Mouse (Mus musculus) splenic B cell, adult 2 months (primary cell): ENCODE results near the gene Ncoa3.
A peak's percentile ranks its signal among the peaks of the same experiment; 100 is the strongest.

Experiments
- DNase-seq: peaks from one replicate; pipeline ENCODE4 v3.0.0-alpha.2; 2011; ENCODE audit warnings: low read depth, low spot score
- H3K27me3 ChIP-seq: 2 replicates; pipeline ENCODE4 v1.6.1; 2012; ENCODE audit warnings: mild to moderate bottlenecking, low read length, moderate library complexity, mixed read lengths; ENCODE audit not compliant: control insufficient read depth, poor library complexity, insufficient read depth, severe bottlenecking
- H3K36me3 ChIP-seq: 2 replicates; pipeline ENCODE4 v1.6.1; 2012; ENCODE audit warnings: mild to moderate bottlenecking, low read length, moderate library complexity, mixed read lengths; ENCODE audit not compliant: control insufficient read depth, poor library complexity, insufficient read depth, severe bottlenecking

The Ncoa3 gene

DNA sequence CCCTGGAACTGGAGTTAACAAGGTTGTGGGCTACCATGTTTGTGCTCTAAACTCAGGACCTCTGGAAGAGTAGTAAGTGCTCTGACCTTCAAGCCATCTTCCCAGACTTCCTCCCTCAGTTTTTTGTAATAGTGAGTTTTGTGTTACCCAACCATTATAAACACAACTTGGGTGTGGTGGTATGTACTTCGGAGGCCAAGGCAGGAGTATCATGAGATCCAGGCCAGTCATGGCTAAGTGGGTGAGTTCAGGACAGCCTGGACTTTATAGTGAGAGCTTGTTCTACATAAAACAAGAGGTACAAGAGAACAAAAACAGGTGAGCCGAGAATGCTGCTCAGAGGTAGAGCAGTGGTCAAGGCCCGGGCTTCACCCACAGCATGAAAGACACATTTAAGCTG lies 35.4 kb downstream of the Ncoa3 start:
- H3K27me3 ChIP-seq, result no peaks in the 10 kb centered on the region
- no peak for DNase-seq
- no peaks in the 10 kb centered on the region for H3K36me3 ChIP-seq

DNA sequence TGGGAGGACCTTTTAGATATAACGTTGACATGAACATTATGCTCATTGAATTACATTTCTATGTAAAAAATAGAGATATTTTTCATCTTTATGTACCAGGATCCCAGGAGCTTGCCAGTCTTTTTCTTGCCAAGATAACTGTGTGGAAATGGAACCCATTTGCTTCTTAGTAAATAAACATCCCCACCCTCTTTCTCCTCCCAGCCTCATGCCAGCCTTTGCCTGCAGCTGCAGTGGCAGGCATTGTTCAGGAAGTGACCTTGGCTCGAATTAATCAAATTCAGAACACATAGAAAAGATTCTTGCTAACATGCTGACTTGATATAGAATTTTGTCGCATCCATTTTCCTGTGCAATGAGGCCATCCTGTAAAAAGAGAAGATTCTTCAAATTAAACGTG lies 36.8 kb downstream of the Ncoa3 start:
- Histone ChIP-seq H3K27me3 (no peaks in the 10 kb centered on the region), H3K36me3 (no peaks in the 10 kb centered on the region)
- no peak for DNase-seq

- no peaks in the 10 kb centered on the region for H3K27me3 ChIP-seq
- H3K36me3 ChIP-seq, result peaks cover 2% of the 10 kb centered on the region; the same call in 1 of the 2 replicates
- peak; percentile 65 for DNase-seq
Measured at GRCm38 (mm10) chr2:166030256-166030995, 38.0 kb downstream of the Ncoa3 start.

DNA sequence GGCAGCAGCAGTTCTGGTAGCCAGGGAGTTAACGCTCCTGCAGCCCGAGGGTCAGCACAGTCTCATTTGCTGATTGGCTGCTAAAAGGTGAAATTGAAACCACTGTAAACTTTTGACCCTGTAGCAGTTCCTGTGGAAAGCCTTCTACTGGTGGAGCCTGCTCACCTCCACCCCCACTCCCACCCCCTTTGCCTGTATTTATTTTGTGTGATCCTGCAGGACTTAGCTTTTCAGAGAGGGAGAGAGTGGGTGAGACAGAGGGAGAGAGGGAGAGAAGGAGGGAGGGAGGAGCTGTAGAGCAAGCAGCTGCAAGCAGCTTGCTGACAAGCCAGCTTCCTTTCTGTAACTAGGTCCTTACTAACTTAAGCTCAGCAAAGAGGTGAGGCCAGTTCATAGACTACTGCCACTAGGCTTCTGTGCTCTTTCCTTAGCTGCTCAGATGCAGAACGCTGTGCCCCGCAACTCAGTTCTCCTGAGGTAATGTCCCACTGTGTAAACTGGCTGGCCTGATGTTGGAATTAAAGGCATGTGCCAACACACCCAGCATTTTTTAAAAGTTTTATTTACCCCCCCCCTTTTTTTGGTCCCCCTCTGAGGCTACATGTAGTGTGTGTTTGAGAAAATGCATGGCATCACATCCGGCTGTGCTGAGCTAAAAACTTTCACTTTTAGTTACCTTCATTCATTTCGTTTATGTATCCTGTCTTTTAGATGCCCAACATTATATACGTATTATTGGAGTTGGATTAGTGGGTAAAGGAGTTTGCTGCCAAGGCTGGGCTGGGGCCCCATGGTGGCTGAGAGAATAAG lies 38.9 kb downstream of the Ncoa3 start:
- Histone ChIP-seq H3K27me3 (no peaks in the 10 kb centered on the region), H3K36me3 (peaks cover 6% of the 10 kb centered on the region; the same call in 1 of the 2 replicates)
- DNase-seq, result peak; percentile 60

DNA sequence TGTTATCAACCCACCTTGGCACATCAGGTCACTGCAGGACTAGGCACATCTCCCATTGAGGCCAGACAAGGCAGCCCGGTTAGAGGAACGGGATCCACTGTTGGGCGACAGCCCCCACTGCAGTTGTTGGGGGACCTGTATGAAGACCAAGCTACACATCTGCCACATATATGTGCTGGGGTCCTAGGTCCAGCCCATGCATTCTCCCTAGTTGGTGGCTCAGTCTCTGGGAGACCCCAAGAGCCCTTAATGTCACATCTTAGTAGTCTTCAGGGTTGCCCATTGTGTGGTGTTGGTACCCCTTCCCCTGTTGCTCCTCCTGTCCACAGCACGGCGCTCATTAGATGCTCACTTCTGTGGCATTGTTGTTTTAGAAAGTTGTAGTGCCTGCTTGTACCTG lies 40.2 kb downstream of the Ncoa3 start:
- no peaks in the 10 kb centered on the region for H3K27me3 ChIP-seq
- no peak for DNase-seq
- peaks cover 8% of the 10 kb centered on the region; the same call in 1 of the 2 replicates for H3K36me3 ChIP-seq

DNA sequence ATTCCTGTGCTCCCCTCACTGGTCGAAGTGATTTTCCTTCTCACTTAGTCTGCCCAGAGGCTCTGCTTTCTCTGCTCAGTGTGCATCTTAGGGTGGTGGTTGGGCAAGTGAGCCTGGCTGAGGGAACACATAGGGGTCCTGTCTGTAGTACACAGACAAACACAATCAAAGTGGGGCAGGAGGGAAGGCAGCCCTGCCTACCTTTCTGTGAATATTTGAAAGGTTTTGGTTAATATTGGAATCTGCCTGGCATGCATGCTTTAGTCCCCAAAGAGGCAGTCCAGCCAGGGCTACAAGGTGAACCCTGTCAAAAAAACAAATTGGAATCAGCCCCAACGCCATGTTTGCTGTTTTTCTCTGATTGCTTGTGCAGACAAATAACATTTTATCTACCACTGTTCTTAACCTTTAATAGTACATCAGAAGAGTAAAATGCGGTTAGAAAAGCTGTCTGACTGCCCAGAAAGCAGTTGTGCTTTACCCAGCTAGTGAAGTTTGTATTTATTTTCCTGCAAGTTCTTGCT lies 42.6 kb downstream of the Ncoa3 start:
- Histone ChIP-seq H3K27me3 (no peaks in the 10 kb centered on the region), H3K36me3 (peaks cover 11% of the 10 kb centered on the region; the same call in 1 of the 2 replicates)
- DNase-seq, result no peak

GRCm38 (mm10) chr2:166035725-166036124 lies 43.3 kb downstream of the Ncoa3 start:
- no peaks in the 10 kb centered on the region for H3K27me3 ChIP-seq
- DNase-seq, result peak; percentile 81

GRCm38 (mm10) chr2:166039681-166040080 lies 47.2 kb downstream of the Ncoa3 start:
- Histone ChIP-seq H3K36me3 (peaks cover 11% of the 10 kb centered on the region; the same call in 1 of the 2 replicates), H3K27me3 (no peaks in the 10 kb centered on the region)
- no peak for DNase-seq

More at GRCm38 (mm10) chr2:166035725-166036124, 43.3 kb downstream of the Ncoa3 start:
- peaks cover 11% of the 10 kb centered on the region; the same call in 1 of the 2 replicates for H3K36me3 ChIP-seq

DNA sequence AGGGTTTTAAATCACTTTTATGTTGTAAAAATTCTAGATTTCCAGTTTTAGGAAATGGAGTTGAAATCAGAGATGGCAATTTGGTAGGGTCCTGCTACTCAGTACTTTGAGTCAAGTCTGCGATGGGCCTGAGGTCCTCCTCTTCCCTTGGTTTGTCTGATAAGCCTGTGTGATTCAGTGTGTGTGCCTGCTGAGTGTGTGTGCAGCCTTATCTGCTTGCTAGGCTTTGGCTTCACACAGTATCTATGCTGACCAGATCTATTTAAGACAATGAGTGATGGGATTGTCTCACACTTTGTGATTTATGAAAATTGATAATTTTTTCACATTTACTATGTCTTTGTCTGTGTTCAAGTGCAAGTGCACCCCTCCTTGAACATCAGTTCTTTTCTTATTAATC lies 50.1 kb downstream of the Ncoa3 start:
- Histone ChIP-seq H3K36me3 (peaks cover 4% of the 10 kb centered on the region; the same call in 1 of the 2 replicates), H3K27me3 (no peaks in the 10 kb centered on the region)
- DNase-seq, result no peak

DNA sequence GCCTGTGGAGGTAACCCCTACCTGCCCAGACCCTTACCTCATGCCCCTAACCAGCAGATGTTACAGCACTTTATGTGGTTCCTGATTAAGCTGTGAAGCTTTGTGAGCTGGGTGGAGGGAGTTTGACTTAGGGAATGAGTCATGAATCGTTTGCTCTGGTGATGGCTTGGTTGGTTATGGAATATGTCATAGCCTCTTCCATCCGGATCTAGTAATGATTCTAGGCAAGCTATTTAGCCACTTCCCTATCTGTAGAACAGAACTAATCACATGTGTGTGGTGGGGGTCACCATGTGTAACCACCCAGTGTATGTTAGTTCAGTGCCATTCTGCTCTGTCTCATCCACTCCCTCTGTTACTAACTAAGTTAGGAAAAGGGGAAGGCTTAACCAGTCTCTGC lies 52.6 kb downstream of the Ncoa3 start:
- H3K27me3 ChIP-seq, result no peaks in the 10 kb centered on the region
- peak; percentile 49 for DNase-seq

DNA sequence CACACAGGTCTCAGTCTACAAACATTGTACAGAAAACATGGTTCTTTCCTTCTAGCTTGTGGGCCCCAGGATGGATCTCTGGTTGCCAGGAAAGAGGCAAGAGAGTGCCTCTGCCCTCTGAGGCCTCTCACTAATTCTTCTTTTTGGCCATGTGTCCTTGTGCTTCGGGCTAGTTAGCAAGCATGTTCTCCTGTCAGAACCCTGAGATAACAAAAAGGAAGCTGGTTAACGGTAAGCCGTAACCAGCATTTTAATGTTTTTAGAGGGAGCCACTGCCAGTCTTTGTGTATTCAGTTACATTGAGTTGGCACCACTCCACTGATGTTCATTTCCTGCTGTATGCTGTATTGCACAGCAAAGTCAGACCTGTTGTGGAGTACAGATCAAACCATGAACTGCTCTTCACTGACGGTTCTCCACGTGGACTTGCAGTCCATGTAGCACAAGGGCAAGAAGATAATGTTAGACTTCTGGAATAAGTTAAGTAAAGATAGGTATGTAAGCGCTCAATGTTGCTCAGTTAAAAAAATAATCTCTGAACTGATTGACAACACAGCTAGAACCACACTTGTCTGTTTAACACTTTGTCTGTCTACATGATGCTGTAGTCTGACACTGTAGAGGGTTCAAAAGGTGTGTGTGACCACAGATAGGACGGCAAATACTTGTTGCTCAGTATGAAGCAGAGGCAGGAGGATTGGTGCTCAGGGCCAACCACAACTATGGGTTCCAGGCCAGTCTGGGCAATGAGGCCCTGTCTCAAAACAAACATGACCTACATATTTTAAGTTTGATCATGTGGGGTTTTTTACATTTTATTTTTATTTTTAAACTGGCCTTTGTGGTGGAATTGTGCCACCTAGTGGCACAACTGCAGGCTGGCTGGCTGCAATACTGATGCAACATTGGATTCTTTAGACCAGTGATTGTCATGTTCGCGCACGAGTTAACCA lies 53.4 kb downstream of the Ncoa3 start:
- peak; percentile 63 for DNase-seq
- Histone ChIP-seq H3K27me3 (no peaks in the 10 kb centered on the region), H3K36me3 (peaks cover 10% of the 10 kb centered on the region)

More for the DNA sequence above, 52.6 kb downstream of the Ncoa3 start:
- peaks cover 10% of the 10 kb centered on the region for H3K36me3 ChIP-seq

GRCm38 (mm10) chr2:166047931-166048330 lies 55.5 kb downstream of the Ncoa3 start:
- Histone ChIP-seq H3K36me3 (peaks cover 20% of the 10 kb centered on the region), H3K27me3 (no peaks in the 10 kb centered on the region)
- no peak for DNase-seq

DNA sequence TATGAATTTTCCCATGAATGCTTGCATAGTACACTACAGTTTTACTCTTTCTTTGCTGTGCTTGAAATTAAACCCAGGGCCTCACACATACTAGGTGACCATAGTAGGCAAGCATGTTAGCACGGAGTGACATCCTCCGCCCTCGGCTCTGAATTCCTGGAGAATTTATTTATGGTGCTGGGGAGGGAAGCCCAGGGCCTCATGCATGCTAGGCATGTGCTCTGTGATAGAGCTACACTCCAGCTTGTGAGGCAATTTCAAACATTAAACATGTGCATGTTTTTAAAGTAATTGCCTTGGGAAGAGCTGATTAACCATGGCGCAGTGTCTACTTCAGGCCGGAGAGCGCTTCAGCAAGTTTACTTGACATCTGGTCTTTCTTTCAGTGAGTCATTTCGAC lies 56.4 kb downstream of the Ncoa3 start:
- no peak for DNase-seq
- no peaks in the 10 kb centered on the region for H3K27me3 ChIP-seq
- peaks cover 22% of the 10 kb centered on the region for H3K36me3 ChIP-seq

DNA sequence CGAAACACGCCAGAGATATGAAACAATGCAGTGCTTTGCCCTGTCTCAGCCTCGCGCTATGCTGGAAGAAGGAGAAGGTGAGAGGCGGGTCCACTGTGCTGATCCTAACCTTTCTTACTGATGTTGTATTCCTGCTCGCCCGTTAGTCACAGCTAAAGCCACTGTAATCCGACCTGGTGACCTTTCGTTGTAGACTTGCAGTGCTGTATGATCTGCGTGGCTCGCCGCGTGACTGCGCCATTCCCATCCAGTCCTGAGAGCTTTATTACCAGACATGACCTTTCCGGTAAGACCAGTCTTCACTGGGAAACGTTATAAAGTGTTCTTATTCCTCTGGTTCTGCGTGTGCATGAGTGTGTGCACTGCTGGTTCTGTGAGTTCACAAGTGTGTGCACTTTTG lies 59.0 kb downstream of the Ncoa3 start:
- no peak for DNase-seq

More for the DNA sequence above, 59.0 kb downstream of the Ncoa3 start:
- Histone ChIP-seq H3K27me3 (no peaks in the 10 kb centered on the region), H3K36me3 (peaks cover 22% of the 10 kb centered on the region)
